Mouse (Mus musculus) MEL (cell line): Measurements from ENCODE around the gene Pigq. TPM values are rescaled to one million over a fixed set of nuclear protein-coding genes. Genes with fewer than 3 reads are reported as not detected.

Experiments
- DNase-seq: peaks from one replicate; pipeline ENCODE4 v3.0.0; 2011; ENCODE audit warnings: low read depth, low spot score
- H3K27ac ChIP-seq: 2 replicates; pipeline ENCODE4 v1.5.1; 2012; ENCODE audit warnings: low read depth, mild to moderate bottlenecking, control low read depth, low read length, moderate library complexity; ENCODE audit not compliant: control insufficient read depth
- H3K27me3 ChIP-seq, 2 experiments: fragments of 150-350 bp in 1 of 2; sonication (generic) in 1 of 2; 2 replicates each; pipeline ENCODE4 v1.6.1; 2012; ENCODE audit warnings: low read length in 2 of 2, mild to moderate bottlenecking in 2 of 2, improper control_type of control experiment in 1 of 2, moderate library complexity in 1 of 2; ENCODE audit not compliant: insufficient read depth in 2 of 2, control insufficient read depth in 1 of 2
- H3K36me3 ChIP-seq, 2 experiments: 2 replicates each; pipeline ENCODE4 v1.6.1; 2012 to 2014; ENCODE audit warnings: low read length in 2 of 2, improper control_type of control experiment in 1 of 2, inconsistent platforms in 1 of 2, mild to moderate bottlenecking in 1 of 2; ENCODE audit not compliant: insufficient read depth in 2 of 2, control insufficient read depth in 1 of 2
- H3K4me1 ChIP-seq, 2 experiments: fragments of 150-350 bp in 1 of 2; sonication (generic) in 1 of 2; 2 replicates each; pipeline ENCODE4 v1.6.1; 2012; ENCODE audit warnings: low read length in 2 of 2, improper control_type of control experiment in 1 of 2, mild to moderate bottlenecking in 1 of 2; ENCODE audit not compliant: insufficient read depth in 2 of 2, control insufficient read depth in 1 of 2
- H3K4me3 ChIP-seq, 2 experiments: fragments of 150-350 bp in 1 of 2; sonication (generic) in 1 of 2; 2 replicates each; pipeline ENCODE4 v1.5.1; 2012; ENCODE audit warnings: low read depth in 2 of 2, low read length in 2 of 2, mild to moderate bottlenecking in 2 of 2, moderate library complexity in 2 of 2, control low read depth in 1 of 2, improper control_type of control experiment in 1 of 2; ENCODE audit not compliant: control insufficient read depth in 1 of 2, insufficient read depth in 1 of 2
- H3K79me2 ChIP-seq: 2 replicates; pipeline ENCODE4 v1.6.1; 2012; ENCODE audit warnings: mild to moderate bottlenecking, low read length, moderate library complexity; ENCODE audit not compliant: control insufficient read depth, poor library complexity, insufficient read depth
- H3K9ac ChIP-seq: 2 replicates; pipeline ENCODE4 v1.6.1; 2012; ENCODE audit warnings: low read depth, mild to moderate bottlenecking, control low read depth, low read length, moderate library complexity; ENCODE audit not compliant: control insufficient read depth, poor library complexity, severe bottlenecking
- H3K9me3 ChIP-seq: fragments of 150-350 bp; sonication (generic); replicated peaks from 2 replicates; pipeline ENCODE4 v1.6.1; 2012; ENCODE audit warnings: mild to moderate bottlenecking, low read length, improper control_type of control experiment, moderate library complexity; ENCODE audit not compliant: insufficient read depth
- BHLHE40 ChIP-seq: IDR thresholded peaks from 2 replicates; pipeline ENCODE4 v1.6.1; 2012; ENCODE audit warnings: low read depth, mild to moderate bottlenecking, inconsistent platforms, low read length, improper control_type of control experiment, borderline replicate concordance
- CHD1 ChIP-seq: IDR thresholded peaks from 2 replicates; pipeline ENCODE4 v1.6.1; 2012; ENCODE audit warnings: low read depth, mild to moderate bottlenecking, inconsistent platforms, low read length, improper control_type of control experiment
- CHD2 ChIP-seq: IDR thresholded peaks from 2 replicates; pipeline ENCODE4 v1.6.1; 2011; ENCODE audit warnings: low read length, improper control_type of control experiment
- CTCF ChIP-seq, 3 experiments: IDR thresholded peaks in 2 of 3; conservative IDR thresholded peaks in 1 of 3; 2 replicates each; pipeline ENCODE4 v1.5.1; 2011 to 2012; ENCODE audit warnings: low read length in 3 of 3, low read depth in 2 of 3, mild to moderate bottlenecking in 2 of 3, improper control_type of control experiment in 1 of 3, inconsistent platforms in 1 of 3, mixed read lengths in 1 of 3, moderate library complexity in 1 of 3; ENCODE audit not compliant: control insufficient read depth in 1 of 3, insufficient read depth in 1 of 3, poor library complexity in 1 of 3, severe bottlenecking in 1 of 3
- E2F4 ChIP-seq: IDR thresholded peaks from 2 replicates; pipeline ENCODE4 v1.6.1; 2011; ENCODE audit warnings: low read depth, low read length, improper control_type of control experiment, borderline replicate concordance
- ELF1 ChIP-seq: IDR thresholded peaks from 2 replicates; pipeline ENCODE4 v1.6.1; 2014; ENCODE audit warnings: low read depth, mild to moderate bottlenecking, inconsistent platforms, low read length, improper control_type of control experiment, moderate library complexity
- EP300 ChIP-seq, 2 experiments: IDR thresholded peaks; 2 replicates each; pipeline ENCODE4 v1.6.1; 2011; ENCODE audit warnings: improper control_type of control experiment in 2 of 2, low read length in 2 of 2, low read depth in 1 of 2, mild to moderate bottlenecking in 1 of 2
- ETS1 ChIP-seq: IDR thresholded peaks from 2 replicates; pipeline ENCODE4 v1.6.1; 2012; ENCODE audit warnings: low read depth, mild to moderate bottlenecking, inconsistent platforms, low read length, improper control_type of control experiment, moderate library complexity
- GABPA ChIP-seq: IDR thresholded peaks from 2 replicates; pipeline ENCODE4 v1.6.1; 2012; ENCODE audit warnings: low read depth, mild to moderate bottlenecking, inconsistent platforms, low read length, improper control_type of control experiment, moderate library complexity
- KAT2A ChIP-seq: conservative IDR thresholded peaks from 2 replicates; pipeline ENCODE4 v1.6.1; 2012; ENCODE audit warnings: low read depth, low read length, improper control_type of control experiment, inconsistent platforms
- MXI1 ChIP-seq: IDR thresholded peaks from 2 replicates; pipeline ENCODE4 v1.6.1; 2011; ENCODE audit warnings: mild to moderate bottlenecking, low read depth, low read length, improper control_type of control experiment
- MYC ChIP-seq: IDR thresholded peaks from 2 replicates; pipeline ENCODE4 v1.6.1; 2011; ENCODE audit warnings: low read depth, mild to moderate bottlenecking, low read length, improper control_type of control experiment, moderate library complexity
- NELFE ChIP-seq: IDR thresholded peaks from 2 replicates; pipeline ENCODE4 v1.6.1; 2011; ENCODE audit warnings: low read depth, low read length, improper control_type of control experiment
- NRF1 ChIP-seq: IDR thresholded peaks from 2 replicates; pipeline ENCODE4 v1.6.1; 2014; ENCODE audit warnings: low read depth, mild to moderate bottlenecking, inconsistent platforms, low read length, improper control_type of control experiment, moderate library complexity; ENCODE audit not compliant: poor library complexity, insufficient read depth, severe bottlenecking
- POLR2A ChIP-seq, 2 experiments: IDR thresholded peaks; 2 replicates each; pipeline ENCODE4 v1.6.1; 2011 to 2012; ENCODE audit warnings: low read length in 2 of 2, mild to moderate bottlenecking in 2 of 2, control low read depth in 1 of 2, improper control_type of control experiment in 1 of 2, low read depth in 1 of 2, moderate library complexity in 1 of 2; ENCODE audit not compliant: control insufficient read depth in 1 of 2, insufficient read depth in 1 of 2, poor library complexity in 1 of 2
- POLR2AphosphoS2 ChIP-seq: IDR thresholded peaks from 2 replicates; pipeline ENCODE4 v1.6.1; 2011; ENCODE audit warnings: low read length, improper control_type of control experiment
- SIN3A ChIP-seq: IDR thresholded peaks from 2 replicates; pipeline ENCODE4 v1.6.1; 2012; ENCODE audit warnings: low read length, improper control_type of control experiment, inconsistent platforms
- SMC3 ChIP-seq: IDR thresholded peaks from 2 replicates; pipeline ENCODE4 v1.6.1; 2011; ENCODE audit warnings: low read depth, low read length, improper control_type of control experiment
- TAL1 ChIP-seq: IDR thresholded peaks from 2 replicates; pipeline ENCODE4 v1.6.1; 2012; ENCODE audit warnings: mild to moderate bottlenecking, inconsistent platforms, low read length, moderate library complexity, mixed read lengths
- TBP ChIP-seq: IDR thresholded peaks from 2 replicates; pipeline ENCODE4 v1.8.0; 2011; ENCODE audit warnings: low read depth, low read length, improper control_type of control experiment
- TCF12 ChIP-seq: IDR thresholded peaks from 2 replicates; pipeline ENCODE4 v1.6.1; 2014; ENCODE audit warnings: low read depth, mild to moderate bottlenecking, inconsistent platforms, low read length, improper control_type of control experiment, moderate library complexity
- UBTF ChIP-seq: IDR thresholded peaks from 2 replicates; pipeline ENCODE4 v1.6.1; 2012; ENCODE audit warnings: low read depth, mild to moderate bottlenecking, inconsistent platforms, low read length, improper control_type of control experiment, moderate library complexity, borderline replicate concordance; ENCODE audit not compliant: insufficient read depth
- USF1 ChIP-seq: IDR thresholded peaks from 2 replicates; pipeline ENCODE4 v1.6.1; 2014; ENCODE audit warnings: low read depth, mild to moderate bottlenecking, inconsistent platforms, low read length, improper control_type of control experiment, moderate library complexity
- USF2 ChIP-seq, 2 experiments: IDR thresholded peaks; 2 replicates each; pipeline ENCODE4 v1.6.1; 2011 to 2012; ENCODE audit warnings: improper control_type of control experiment in 2 of 2, low read length in 2 of 2, borderline replicate concordance in 1 of 2, inconsistent platforms in 1 of 2, low read depth in 1 of 2, mild to moderate bottlenecking in 1 of 2; ENCODE audit not compliant: insufficient read depth in 1 of 2
- ZMIZ1 ChIP-seq: IDR thresholded peaks from 2 replicates; pipeline ENCODE4 v1.6.1; 2012; ENCODE audit warnings: low read depth, mild to moderate bottlenecking, inconsistent platforms, low read length, improper control_type of control experiment, moderate library complexity
- polyA plus RNA-seq, 2 experiments: library from polyadenylated mRNA; stranded (reverse) in 1 of 2; unstranded in 1 of 2; fragments of >175 nt in 1 of 2; fragments of >200 nt in 1 of 2; gene quantifications; 2 replicates each; pipeline versions ENCODE4 v1.2.1 to v1.2.4; 2012; ENCODE audit warnings: low replicate concordance in 2 of 2, low read depth in 1 of 2; ENCODE audit not compliant: insufficient read length in 2 of 2, insufficient read depth in 1 of 2, missing spikeins in 1 of 2
- total RNA-seq: library from RNA; depleted of rRNA; stranded (reverse); fragments of 300-350 nt; gene quantifications from 2 replicates; pipeline ENCODE4 v1.2.3, GENCODE M21; 2012

Gene Pigq
- total and polyA plus RNA-seq, 3 experiments: 67.8 to 825 (median 193) TPM

DNA sequence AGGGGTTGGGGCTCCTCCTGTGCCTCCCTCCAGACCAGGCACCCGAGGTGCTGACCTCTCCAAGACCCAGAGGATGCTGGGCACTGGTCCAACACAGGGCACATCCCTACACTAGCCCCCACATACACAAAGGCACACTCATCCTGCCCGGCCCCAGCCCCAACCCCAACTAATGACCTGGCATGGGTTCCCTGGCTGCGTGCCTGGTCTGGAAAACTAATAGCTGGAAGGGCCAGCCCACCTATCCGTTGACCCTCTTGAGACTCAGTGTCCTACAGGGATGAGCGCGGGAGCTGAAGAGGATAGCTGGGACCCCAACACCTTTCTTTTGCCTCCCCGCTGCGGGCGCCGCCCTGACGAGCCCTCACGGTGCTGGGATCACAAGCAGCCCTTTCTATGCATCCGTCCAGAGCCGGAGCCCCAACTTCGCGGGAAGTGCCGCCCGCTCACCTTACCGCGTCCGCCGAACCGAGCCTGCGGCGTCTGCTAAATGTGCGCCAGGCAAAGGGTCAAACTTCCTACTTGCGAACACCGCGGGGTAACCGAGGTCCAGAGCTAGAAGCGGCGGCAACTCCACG lies 6.6 kb upstream of the Pigq start:
- Histone ChIP-seq H3K4me3 (no peak overlapping the region), H3K79me2 (no peaks in the 10 kb centered on the region), H3K9me3 (no peaks in the 10 kb centered on the region), H3K27ac (no peak overlapping the region), H3K27me3 (no peaks in the 10 kb centered on the region), H3K36me3 (no peaks in the 10 kb centered on the region), H3K9ac (no peak overlapping the region), H3K4me1 (peaks cover 0 to 3% of the 10 kb centered on the region in 2 experiments; a peak in 1 of 4 replicates)
- DNase-seq: no peak
- no peak for TF ChIP-seq NELFE
- TF ChIP-seq SMC3: no peak
- TF ChIP-seq USF1: no peak
- no peak for TF ChIP-seq UBTF
- no peak for TF ChIP-seq CTCF (IDR thresholded peaks at IDR 0.05 in 2 of 3, conservative IDR thresholded peaks at IDR 0.05 in 1 of 3; ENCODE audit: control insufficient read depth in 1 of 3, insufficient read depth in 1 of 3, low read depth in 2 of 3, low read length in 3 of 3, poor library complexity in 1 of 3, severe bottlenecking in 1 of 3)
- no peak for TF ChIP-seq ETS1
- TF ChIP-seq TAL1: no peak
- no peak for TF ChIP-seq TCF12

DNA sequence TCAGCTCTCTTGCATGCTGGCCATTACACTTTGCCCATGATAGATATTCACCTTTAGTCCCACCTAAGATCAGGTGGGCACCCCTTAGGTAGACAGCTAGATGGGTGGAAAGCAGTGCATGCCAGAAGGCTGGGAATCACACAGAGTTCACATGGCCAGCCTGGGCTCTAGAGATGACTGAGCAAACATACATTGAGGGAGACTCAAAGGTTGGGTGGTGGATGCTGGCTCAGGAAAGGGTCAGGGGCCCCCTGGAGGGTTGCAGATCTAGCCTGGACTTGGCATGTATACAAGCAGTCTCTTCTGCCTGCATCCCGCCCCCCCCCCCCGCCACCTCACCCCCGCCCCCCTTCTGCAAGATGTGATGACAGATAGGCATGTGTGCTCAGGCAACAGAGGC lies 6.0 kb upstream of the Pigq start:
- DNase-seq: no peak
- TF ChIP-seq SIN3A: no peak
- TF ChIP-seq SMC3: no peak
- no peak for TF ChIP-seq CHD1
- TF ChIP-seq USF2 (IDR thresholded peaks at IDR 0.05; ENCODE audit: borderline replicate concordance in 1 of 2, insufficient read depth in 1 of 2, low read depth in 1 of 2, low read length in 2 of 2): no peak
- TF ChIP-seq ELF1: no peak
- no peak for TF ChIP-seq GABPA
- no peak for TF ChIP-seq CHD2
- TF ChIP-seq NRF1: no peak
- no peak for TF ChIP-seq POLR2A (IDR thresholded peaks at IDR 0.05; ENCODE audit: control insufficient read depth in 1 of 2, insufficient read depth in 1 of 2, low read depth in 1 of 2, low read length in 2 of 2, poor library complexity in 1 of 2)
- TF ChIP-seq E2F4: no peak
- TF ChIP-seq NELFE: no peak
- TF ChIP-seq KAT2A: no peak
- no peak for TF ChIP-seq TBP
- TF ChIP-seq TAL1: no peak
- no peak for TF ChIP-seq MYC
- TF ChIP-seq EP300 (IDR thresholded peaks at IDR 0.05; ENCODE audit: low read depth in 1 of 2, low read length in 2 of 2): no peak
- TF ChIP-seq POLR2AphosphoS2: no peak
- no peak for TF ChIP-seq ZMIZ1
- no peak for TF ChIP-seq MXI1
- TF ChIP-seq BHLHE40: no peak
- no peaks in the 10 kb centered on the region for H3K9me3 ChIP-seq
- H3K27me3 ChIP-seq: no peaks in the 10 kb centered on the region
- no peaks in the 10 kb centered on the region for H3K79me2 ChIP-seq
- H3K4me1 ChIP-seq: peaks cover 0 to 9% of the 10 kb centered on the region in 2 experiments; a peak in 1 of 4 replicates
- no peak overlapping the region for H3K27ac ChIP-seq
- no peak overlapping the region for H3K4me3 ChIP-seq
- H3K36me3 ChIP-seq: peaks cover 0 to 5% of the 10 kb centered on the region in 2 experiments; a peak in 1 of 4 replicates
- no peak overlapping the region for H3K9ac ChIP-seq
